Mouse (Mus musculus) sigmoid colon, adult 10 weeks (tissue): ENCODE results near the gene 1700084M14Rik. TPM values are rescaled to one million over a fixed set of nuclear protein-coding genes. Genes with fewer than 3 reads are reported as not detected.

Experiments
- polyA plus RNA-seq: library from polyadenylated mRNA; stranded (reverse); fragments of 350-450 nt; fragmentation: Illumina TruSeq; extraction: RNeasy Lipid Tissue Mini Kit (QIAGEN cat#74804); gene quantifications from one replicate; pipeline ENCODE4 v1.2.3, GENCODE M21; 2014; ENCODE audit warnings: low read depth, low replicate concordance

1700084M14Rik gene
- polyA plus RNA-seq = not detected

DNA sequence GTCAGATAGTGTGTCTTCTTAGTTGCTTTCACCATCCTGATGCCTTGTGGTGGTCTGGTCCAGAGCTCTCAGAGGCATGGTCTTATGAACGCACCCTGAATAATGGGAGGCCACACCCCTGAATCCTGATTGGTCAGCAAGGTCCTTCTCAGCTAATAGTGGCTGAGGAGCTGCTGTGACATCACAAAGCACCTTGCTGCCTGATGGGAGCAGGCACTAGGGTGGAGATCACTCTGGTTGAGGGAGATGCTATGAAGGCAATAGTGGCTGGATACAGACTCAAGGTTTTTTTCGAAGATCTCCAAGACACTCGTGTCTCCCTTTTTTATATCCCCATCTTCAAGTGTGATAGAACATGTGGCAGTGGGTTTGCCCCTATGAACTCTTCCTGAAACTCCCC lies at the start of gene 1700084M14Rik:
TSS of gene 1700084M14Rik (minus strand) at position 101 of the 400 bp plus-strand sequence.

Other genes starting within 250 kb of the 1700084M14Rik start
- gene Mageb2, start 244.2 kb downstream of the 1700084M14Rik start, polyA plus RNA-seq = not detected
- not detected for gene Gm5072, start 183.4 kb downstream of the 1700084M14Rik start, polyA plus RNA-seq
- not detected for gene Gm8914, start 95.8 kb downstream of the 1700084M14Rik start, polyA plus RNA-seq
- gene Gm14781, start 56.3 kb upstream of the 1700084M14Rik start, polyA plus RNA-seq = not detected
- not detected for gene Mageb5, start 207.1 kb upstream of the 1700084M14Rik start, polyA plus RNA-seq